ENCODE assay signal across 14 mouse cellular contexts in the genomic region with DNA sequence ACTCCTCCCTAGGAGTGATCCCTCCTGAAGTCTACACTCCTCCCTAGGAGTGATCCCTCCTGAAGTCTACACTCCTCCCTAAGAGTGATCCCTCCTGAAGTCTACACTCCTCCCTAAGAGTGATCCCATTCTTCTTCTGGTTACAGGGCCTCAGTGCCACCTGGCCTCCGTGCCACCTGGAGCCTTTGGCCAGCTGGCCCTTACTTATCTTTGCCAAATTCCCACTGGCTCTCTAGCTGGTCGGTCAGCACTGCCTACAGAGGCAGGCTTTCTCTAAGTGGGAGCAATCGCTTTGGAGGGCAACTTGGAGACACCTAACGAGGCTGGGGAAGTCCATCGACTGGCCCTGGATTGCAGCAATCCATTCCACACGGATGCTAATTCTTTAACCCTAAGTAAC.
"Had no signal": no experiment of that assay in that cellular context is flagged by ENCODE, and none has a peak within 500 bp of the region (broad histone marks: within the 10 kb centered on the region; RNA-seq: fewer than 3 reads in every experiment).

No protein-coding gene starts in this region.

- H3K27me3 ChIP-seq: limb, embryonic 13.5 days; midbrain, embryonic 12.5 days had no signal

- DNase-seq: kidney, adult 9 months; kidney, postnatal 4 days; left cerebral cortex, postnatal 4 days; lung, adult 18-20 months; right cerebral cortex, adult 18-20 months; right cerebral cortex, postnatal 4 days; spleen, adult 18-20 months; thymus, adult 18-20 months; thymus, postnatal 14 days had no signal

- H3K4me1 ChIP-seq: limb, embryonic 13.5 days; midbrain, embryonic 12.5 days had no signal

- H3K9me3 ChIP-seq: limb, embryonic 13.5 days; midbrain, embryonic 12.5 days had no signal

- H3K4me3 ChIP-seq: layer of hippocampus, adult 2 months; limb, embryonic 13.5 days; midbrain, embryonic 12.5 days had no signal

- H3K27ac ChIP-seq: kidney, postnatal 0 days; layer of hippocampus, adult 2 months; limb, embryonic 13.5 days; liver, embryonic 14.5 days; midbrain, embryonic 12.5 days had no signal

- H3K36me3 ChIP-seq: limb, embryonic 13.5 days; midbrain, embryonic 12.5 days had no signal

- H3K9ac ChIP-seq: limb, embryonic 13.5 days; liver, embryonic 14.5 days; midbrain, embryonic 12.5 days had no signal

- H3K4me2 ChIP-seq: limb, embryonic 13.5 days; midbrain, embryonic 12.5 days had no signal
